Mouse (Mus musculus) heart, embryonic 13.5 days (tissue): Measurements from ENCODE around the gene Nol10. TPM values are rescaled to one million over a fixed set of nuclear protein-coding genes. Genes with fewer than 3 reads are reported as not detected.

Experiments
- microRNA-seq: library from miRNA; unstranded; fragments of <30 nt; microRNA quantifications from one replicate; pipeline ENCODE4, GENCODE M21; 2016
- polyA plus RNA-seq: library from polyadenylated mRNA; unstranded; fragments of >200 nt; fragmentation: Nextera tagmentation; extraction: Ambion mirVana; gene quantifications from 2 replicates; pipeline ENCODE4 v1.2.1, GENCODE M21; 2015

Nol10 gene
- polyA plus RNA-seq, 1 experiment from 2014 or later: 13.2 TPM

Small RNA genes lying within 50 kb of the gene (microRNA-seq; reads per million reads assigned to microRNA genes)
- gene Mir3066: 15.3 reads per million, percentile 31 among the genes with 10 or more reads in this experiment

Other genes starting within 250 kb of the Nol10 start
- gene Kcnf1, start 171.6 kb upstream of the Nol10 start, polyA plus RNA-seq: 0.41 and 0.43 TPM in 2 replicates
- gene Pdia6, start 81.9 kb upstream of the Nol10 start, polyA plus RNA-seq: 361 and 412 TPM in 2 replicates
- 0.21 TPM in 1 of 2 replicates, not detected in the other for gene Atp6v1c2, start 19.1 kb upstream of the Nol10 start, polyA plus RNA-seq
- gene Odc1, start 196.3 kb downstream of the Nol10 start, polyA plus RNA-seq: 142 and 152 TPM in 2 replicates